Mouse (Mus musculus) heart, postnatal 0 days (tissue): ENCODE results near the gene Itga3.
A peak's percentile ranks its signal among the peaks of the same experiment; 100 is the strongest.

Experiments used
- CTCF ChIP-seq: IDR thresholded peaks from 2 replicates; pipeline ENCODE4 v1.5.1; 2016; ENCODE audit warnings: antibody characterized with exemption, control low read depth, low read depth
- EP300 ChIP-seq: IDR thresholded peaks from 2 replicates; pipeline ENCODE4 v1.6.1; 2016; ENCODE audit warnings: antibody characterized with exemption, low read depth

GRCm38 (mm10) chr11:95117030-95117429 lies 40.4 kb upstream of the Itga3 start:
- TF ChIP-seq CTCF = peak; percentile 97
- TF ChIP-seq EP300 = no peak
